Mouse (Mus musculus) liver, embryonic 16.5 days (tissue): ENCODE results near the gene Ppp5c. TPM values are rescaled to one million over a fixed set of nuclear protein-coding genes. Genes with fewer than 3 reads are reported as not detected.

Experiments
- ATAC-seq: fragments of 200-750 bp; cut with Nextera tagmentation; 2 replicates; pipeline ENCODE4 v1.8.0; 2017; ENCODE audit warnings: low read depth, mild to moderate bottlenecking, moderate number of reproducible peaks, moderate library complexity
- H3K27ac ChIP-seq: fragments of 300-500 bp; sonication (generic); 2 replicates; pipeline ENCODE4 v1.5.1; 2014; ENCODE audit warnings: mild to moderate bottlenecking, low read length
- H3K27me3 ChIP-seq: fragments of 300-500 bp; sonication (generic); 2 replicates; pipeline ENCODE4 v1.6.1; 2014; ENCODE audit warnings: low read depth, low read length, mixed read lengths; ENCODE audit not compliant: control insufficient read depth, insufficient read depth
- H3K36me3 ChIP-seq: fragments of 300-500 bp; sonication (generic); 2 replicates; pipeline ENCODE4 v1.6.1; 2014; ENCODE audit warnings: mild to moderate bottlenecking; ENCODE audit not compliant: control insufficient read depth, insufficient read depth
- H3K4me1 ChIP-seq: fragments of 300-500 bp; sonication (generic); 2 replicates; pipeline ENCODE4 v1.6.1; 2014; ENCODE audit warnings: low read depth, low read length, mixed read lengths; ENCODE audit not compliant: control insufficient read depth
- H3K4me2 ChIP-seq: fragments of 300-500 bp; sonication (generic); 2 replicates; pipeline ENCODE4 v1.6.1; 2014; ENCODE audit warnings: low read depth, low read length, mixed read lengths
- H3K4me3 ChIP-seq: fragments of 300-500 bp; sonication (generic); 2 replicates; pipeline ENCODE4 v1.5.1; 2014; ENCODE audit warnings: low read depth, mild to moderate bottlenecking, low read length
- H3K9ac ChIP-seq: fragments of 300-500 bp; sonication (generic); 2 replicates; pipeline ENCODE4 v1.6.1; 2014; ENCODE audit warnings: low read depth, low read length
- H3K9me3 ChIP-seq: fragments of 300-500 bp; sonication (generic); replicated peaks from 2 replicates; pipeline ENCODE4 v1.6.1; 2016; ENCODE audit warnings: low read length; ENCODE audit not compliant: control insufficient read depth
- WGBS: fragments of 180-500 bp; shearing (Covaris S2); extraction: QIAGEN DNeasy Blood & Tissue Kit; methylation state at CpG from one replicate; pipeline ENCODE4 v1.1.7; 2014; ENCODE audit not compliant: insufficient replicate concordance; 5-methylcytosine and 5-hydroxymethylcytosine counted together
- polyA plus RNA-seq: library from polyadenylated mRNA; unstranded; fragments of >200 nt; fragmentation: Nextera tagmentation; extraction: Ambion mirVana; gene quantifications from 2 replicates; pipeline ENCODE4 v1.2.1, GENCODE M21; 2015

Gene Ppp5c
- polyA plus RNA-seq, 1 experiment from 2014 or later: 38.0 TPM

GRCm38 (mm10) chr7:17056081-17056581 is 28.4 kb upstream of the Ppp5c start:
- under 1% methylated on average over 42 of the region's 42 CpGs for WGBS
- peaks cover 70% of the 10 kb centered on the region for H3K4me1 ChIP-seq

GRCm38 (mm10) chr7:17055287-17055946 is 27.7 kb upstream of the Ppp5c start:
- no peak for ATAC-seq
- Histone ChIP-seq H3K4me2 (peak overlapping the region; percentile 94), H3K4me3 (peak overlapping the region; percentile 82), H3K36me3 (peaks cover 40% of the 10 kb centered on the region), H3K27me3 (no peaks in the 10 kb centered on the region), H3K9ac (peak overlapping the region; percentile 95), H3K27ac (peak overlapping the region; percentile 100; the same call in 1 of the 2 replicates), H3K9me3 (peaks cover 4% of the 10 kb centered on the region; the same call in 1 of the 2 replicates), H3K4me1 (peaks cover 65% of the 10 kb centered on the region)
- 72% methylated on average over 4 of the region's 4 CpGs for WGBS

More at GRCm38 (mm10) chr7:17056081-17056581, 28.4 kb upstream of the Ppp5c start:
- Histone ChIP-seq H3K4me2 (peak overlapping the region; percentile 94), H3K9me3 (peaks cover 4% of the 10 kb centered on the region; the same call in 1 of the 2 replicates), H3K4me3 (peak overlapping the region; percentile 82), H3K36me3 (peaks cover 35% of the 10 kb centered on the region), H3K27me3 (no peaks in the 10 kb centered on the region), H3K27ac (peak overlapping the region; percentile 100), H3K9ac (peak overlapping the region; percentile 95)
- ATAC-seq: peak; percentile 77

GRCm38 (mm10) chr7:17054325-17054989 is 26.7 kb upstream of the Ppp5c start:
- H3K27ac ChIP-seq: no peak overlapping the region
- H3K4me1 ChIP-seq: peaks cover 57% of the 10 kb centered on the region

GRCm38 (mm10) chr7:17050933-17051594 is 23.3 kb upstream of the Ppp5c start:
- H3K36me3 ChIP-seq: peaks cover 74% of the 10 kb centered on the region
- H3K9ac ChIP-seq: no peak overlapping the region
- 0 out of 2 replicates have a peak, but pooled peaks have one; percentile 8 for ATAC-seq
- no peak overlapping the region for H3K4me3 ChIP-seq
- H3K4me2 ChIP-seq: no peak overlapping the region
- H3K27ac ChIP-seq: 0 out of 2 replicates have a peak overlapping the region, but pooled peaks have one; percentile 7
- peaks cover 32% of the 10 kb centered on the region for H3K4me1 ChIP-seq
- peaks cover 4% of the 10 kb centered on the region; the same call in 1 of the 2 replicates for H3K9me3 ChIP-seq
- H3K27me3 ChIP-seq: no peaks in the 10 kb centered on the region
- WGBS: 21% methylated on average over 15 of the region's 17 CpGs

More at GRCm38 (mm10) chr7:17054325-17054989, 26.7 kb upstream of the Ppp5c start:
- 84% methylated on average over 16 of the region's 16 CpGs for WGBS
- Histone ChIP-seq H3K27me3 (no peaks in the 10 kb centered on the region), H3K36me3 (peaks cover 50% of the 10 kb centered on the region), H3K9me3 (peaks cover 4% of the 10 kb centered on the region; the same call in 1 of the 2 replicates), H3K4me2 (peak overlapping the region; percentile 94), H3K4me3 (peak overlapping the region; percentile 19), H3K9ac (no peak overlapping the region)
- no peak for ATAC-seq

GRCm38 (mm10) chr7:17050491-17050890 is 22.8 kb upstream of the Ppp5c start:
- Histone ChIP-seq H3K9me3 (peaks cover 4% of the 10 kb centered on the region; the same call in 1 of the 2 replicates), H3K4me1 (peaks cover 28% of the 10 kb centered on the region), H3K27me3 (no peaks in the 10 kb centered on the region), H3K27ac (no peak overlapping the region), H3K36me3 (peaks cover 74% of the 10 kb centered on the region), H3K4me2 (no peak overlapping the region), H3K9ac (no peak overlapping the region), H3K4me3 (no peak overlapping the region)
- WGBS: 65% methylated on average over 11 of the region's 11 CpGs
- ATAC-seq: no peak

- peaks cover 73% of the 10 kb centered on the region for H3K36me3 ChIP-seq
- no peak overlapping the region for H3K27ac ChIP-seq
- H3K4me3 ChIP-seq: no peak overlapping the region
- H3K9me3 ChIP-seq: peaks cover under 1% of the 10 kb centered on the region; the same call in 1 of the 2 replicates
- H3K4me2 ChIP-seq: no peak overlapping the region
- 78% methylated on average over 10 of the region's 10 CpGs for WGBS
- ATAC-seq: no peak
- peaks cover 12% of the 10 kb centered on the region for H3K4me1 ChIP-seq
- H3K9ac ChIP-seq: no peak overlapping the region
- no peaks in the 10 kb centered on the region for H3K27me3 ChIP-seq
Observed at GRCm38 (mm10) chr7:17048431-17049190, 20.9 kb upstream of the Ppp5c start.

GRCm38 (mm10) chr7:17047041-17047682 is 19.4 kb upstream of the Ppp5c start:
- Histone ChIP-seq H3K4me2 (no peak overlapping the region), H3K9ac (no peak overlapping the region), H3K36me3 (peaks cover 76% of the 10 kb centered on the region), H3K4me3 (no peak overlapping the region), H3K4me1 (peaks cover 10% of the 10 kb centered on the region), H3K9me3 (no peaks in the 10 kb centered on the region), H3K27me3 (no peaks in the 10 kb centered on the region), H3K27ac (no peak overlapping the region)
- WGBS: 87% methylated on average over 5 of the region's 5 CpGs
- no peak for ATAC-seq

GRCm38 (mm10) chr7:17045743-17046142 is 18.0 kb upstream of the Ppp5c start:
- 86% methylated on average over 1 of the region's 1 CpGs for WGBS

More at GRCm38 (mm10) chr7:17045743-17046142, 18.0 kb upstream of the Ppp5c start:
- no peak overlapping the region for H3K4me3 ChIP-seq
- H3K27ac ChIP-seq: no peak overlapping the region
- H3K4me1 ChIP-seq: peaks cover 5% of the 10 kb centered on the region; the same call in 1 of the 2 replicates
- H3K9ac ChIP-seq: no peak overlapping the region
- H3K4me2 ChIP-seq: no peak overlapping the region
- no peaks in the 10 kb centered on the region for H3K9me3 ChIP-seq
- no peaks in the 10 kb centered on the region for H3K27me3 ChIP-seq
- ATAC-seq: no peak
- H3K36me3 ChIP-seq: peaks cover 75% of the 10 kb centered on the region
